Mouse (Mus musculus) left cerebral cortex, adult 8-10 months (tissue): ENCODE measurements around the gene Dydc1. TPM values are rescaled to one million over a fixed set of nuclear protein-coding genes. Genes with fewer than 3 reads are reported as not detected.

Experiments used
- DNase-seq, 2 experiments: peaks; one replicate each; pipeline ENCODE4 v3.0.0; 2022; ENCODE audit warnings: low spot score in 2 of 2
- total RNA-seq, 4 experiments: library from RNA; stranded (reverse); gene quantifications; 2 replicates each; pipeline ENCODE4 v1.2.4; 2022

Gene Dydc1
- total RNA-seq, 4 experiments from 2014 or later = not detected

DNA sequence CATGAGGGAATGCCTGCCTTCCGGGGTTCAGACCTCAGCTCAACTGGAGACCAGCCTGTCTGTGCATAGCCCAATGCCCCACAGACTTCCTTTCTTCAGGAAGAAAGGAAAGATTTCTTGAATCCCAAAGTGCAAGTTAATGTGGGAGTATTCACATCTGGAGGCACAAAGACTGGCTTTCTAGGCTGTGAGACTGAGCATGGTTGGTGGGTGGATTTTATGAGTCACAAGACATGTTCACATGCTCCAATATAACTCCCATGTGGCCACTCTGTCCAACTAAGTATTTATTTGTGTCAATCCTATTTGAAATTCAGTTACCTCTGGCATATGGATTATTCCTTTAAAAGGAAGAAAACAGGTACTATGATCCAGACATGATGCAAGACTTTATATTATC, 26.0 kb downstream of the Dydc1 start:
- DNase-seq = peak in 1 of 2 experiments; percentile 16

GRCm38 (mm10) chr14:41100712-41101111, 28.0 kb downstream of the Dydc1 start:
- no peak for DNase-seq

DNA sequence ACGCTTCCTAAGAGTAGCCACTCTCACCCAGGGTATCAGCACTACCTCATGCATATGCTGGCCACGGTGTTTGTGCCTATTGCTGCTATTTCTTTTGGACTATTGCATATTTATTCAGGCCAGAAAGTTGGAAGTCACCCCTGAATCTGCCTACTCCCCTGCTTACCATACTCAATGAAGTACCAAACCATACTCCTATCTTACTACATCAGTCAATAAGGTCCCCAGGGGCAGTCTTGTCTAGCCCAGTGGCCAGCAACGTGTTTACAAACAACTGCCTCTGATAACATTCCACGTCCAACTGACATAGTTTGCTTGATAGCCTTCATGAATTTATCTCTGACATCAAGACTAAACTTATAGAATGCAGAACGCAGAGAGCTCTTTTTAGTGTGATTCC, 28.5 kb downstream of the Dydc1 start:
- DNase-seq = no peak

DNA sequence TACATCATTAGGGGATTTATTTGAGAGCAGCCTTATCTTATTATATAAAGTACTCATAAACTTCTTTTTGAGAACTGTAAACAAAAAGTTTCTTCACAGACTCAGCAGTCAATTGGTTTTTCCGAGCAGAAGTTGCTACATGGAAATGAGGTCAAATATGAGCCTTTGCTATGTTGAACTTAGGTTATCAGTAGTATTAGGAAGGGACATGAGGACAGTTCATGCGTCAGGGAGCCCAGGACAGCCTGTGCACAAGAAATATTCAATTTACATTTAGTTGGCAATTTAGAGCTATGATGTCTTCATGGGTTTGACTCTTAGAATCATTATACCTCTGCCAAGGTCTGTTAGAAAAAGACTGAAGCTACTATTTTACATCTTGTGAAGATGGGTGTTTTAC, 29.6 kb downstream of the Dydc1 start:
- no peak for DNase-seq

- DNase-seq = no peak
These were observed 32.2 kb downstream of the Dydc1 start, which contains the start of gene Mat1a for GRCm38 (mm10) chr14:41104853-41105444. TSS of gene Mat1a (plus strand) at chr14:41105035.

DNA sequence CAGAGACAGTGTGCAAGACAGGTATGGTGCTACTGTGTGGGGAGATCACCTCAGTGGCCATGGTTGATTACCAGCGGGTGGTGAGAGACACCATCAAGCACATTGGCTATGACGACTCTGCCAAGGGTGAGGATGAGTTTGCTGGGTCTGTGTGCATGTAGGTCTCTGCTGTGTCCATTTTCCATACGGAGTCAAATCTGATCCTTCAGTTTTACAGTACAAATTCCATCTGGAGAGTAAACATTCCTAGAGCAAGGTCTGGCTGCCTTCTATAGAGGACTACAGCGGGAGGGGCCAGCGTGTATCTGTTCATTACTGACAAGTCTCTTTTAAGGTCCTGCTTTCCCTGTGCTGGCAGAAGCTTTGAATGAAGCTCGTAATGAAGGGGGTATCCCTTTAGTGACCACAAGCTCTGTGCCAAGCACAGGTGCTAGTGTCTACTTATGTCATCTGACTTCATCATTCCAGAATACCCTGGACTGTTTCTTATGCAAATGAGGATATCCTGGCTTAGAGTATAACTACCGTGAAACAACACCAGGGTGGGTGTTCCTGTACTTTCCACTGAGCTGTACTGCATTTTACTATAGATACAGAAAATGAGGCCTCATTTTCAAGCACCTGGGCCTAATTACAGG, 38.4 kb downstream of the Dydc1 start:
- DNase-seq = no peak

DNA sequence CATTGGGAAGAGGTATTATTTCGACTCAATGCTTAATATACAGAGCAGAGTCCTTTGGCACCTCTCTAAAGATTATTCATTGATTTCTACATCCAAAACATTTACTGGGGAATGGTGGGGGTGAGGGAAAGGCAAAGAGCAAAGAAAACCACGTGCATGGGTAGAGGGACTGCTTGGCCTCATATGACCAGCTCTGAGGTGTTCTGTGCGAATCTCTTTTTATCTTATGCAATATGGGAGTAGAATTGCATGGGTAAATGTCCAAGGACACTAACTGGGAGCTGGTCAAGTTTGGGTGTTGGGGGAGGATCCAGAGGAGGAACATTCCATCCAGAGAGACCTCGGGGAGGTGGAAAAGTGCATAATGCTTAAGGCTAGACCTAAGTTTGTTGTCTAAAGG, 40.2 kb downstream of the Dydc1 start:
- DNase-seq = no peak

DNA sequence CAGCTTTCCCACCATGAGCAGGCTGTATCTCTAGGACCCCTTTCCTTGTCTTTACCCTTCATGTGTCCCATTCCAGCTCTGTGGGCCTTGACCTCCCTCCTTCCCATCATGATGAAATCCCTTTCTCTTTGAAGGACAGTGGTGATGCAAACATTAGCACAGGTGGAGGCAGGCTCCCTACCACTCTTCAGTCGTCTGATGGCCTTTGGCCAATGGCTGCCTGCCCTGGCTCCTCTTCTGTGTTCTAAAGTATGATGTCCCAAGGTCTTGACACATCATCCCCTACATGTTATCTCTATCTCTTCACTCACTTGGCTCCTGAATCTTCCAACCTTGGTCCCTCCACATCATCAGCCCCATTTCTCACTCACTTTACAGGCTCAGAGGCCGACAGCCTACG, 43.6 kb downstream of the Dydc1 start:
- DNase-seq = no peak

GRCm38 (mm10) chr14:41124683-41125082, 52.0 kb downstream of the Dydc1 start:
- DNase-seq = no peak

- DNase-seq = no peak
These were observed 55.3 kb downstream of the Dydc1 start for GRCm38 (mm10) chr14:41127997-41128396.

DNA sequence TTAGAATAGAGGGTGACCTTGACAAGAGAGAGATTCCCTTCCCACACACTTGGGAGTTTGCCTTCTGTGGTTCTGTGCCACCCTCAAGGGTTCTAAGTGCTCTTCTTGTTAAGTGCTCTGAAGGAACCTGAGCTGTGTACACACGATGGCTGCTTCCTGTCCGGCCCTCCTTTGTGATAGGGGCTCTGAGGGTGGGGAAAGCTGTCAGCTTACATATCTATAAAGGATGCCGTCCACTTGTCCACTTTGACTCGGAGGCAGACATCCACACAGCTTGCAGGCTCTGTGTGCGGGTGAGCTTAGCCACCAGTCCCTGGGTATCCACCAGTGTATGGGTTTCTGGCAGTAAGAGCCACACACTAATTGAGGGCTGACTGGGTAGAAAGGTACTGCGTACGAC, 58.8 kb downstream of the Dydc1 start, which contains the start of gene Sftpa1:
Gene Sftpa1 (plus strand): TSS at position 243 of the 400 bp plus-strand sequence.
- no peak for DNase-seq

- DNase-seq = no peak
These were observed 64.3 kb downstream of the Dydc1 start for GRCm38 (mm10) chr14:41137006-41137405.

- DNase-seq = no peak
These were observed 68.0 kb downstream of the Dydc1 start for GRCm38 (mm10) chr14:41140686-41141085.

Other genes with a start within 250 kb of the Dydc1 start
- 1 to 10 TPM; 2.5 to 3.5 (median 3.0) TPM for gene Sh2d4b, start 179.6 kb upstream of the Dydc1 start, total RNA-seq
- gene Tspan14, start 106.1 kb upstream of the Dydc1 start, total RNA-seq = 10 to 100 TPM; 37.0 to 49.9 (median 44.1) TPM
- 100 to 1,000 TPM; 121 to 133 (median 125) TPM for gene Fam213a, start 59.1 kb upstream of the Dydc1 start, total RNA-seq
- 1 to 10 TPM in 2 of 4 experiments, under 1 TPM in 2; 0.78 to 1.3 (median 0.98) TPM for gene Dydc2, start 3.7 kb upstream of the Dydc1 start, total RNA-seq
- not detected for gene Mat1a, start 32.1 kb downstream of the Dydc1 start, total RNA-seq
- gene Sftpa1, start 58.9 kb downstream of the Dydc1 start, total RNA-seq = not detected
- gene Mbl1, start 78.5 kb downstream of the Dydc1 start, total RNA-seq = not detected
- gene Sftpd, start 112.2 kb downstream of the Dydc1 start, total RNA-seq = not detected
- gene Gm2832, start 205.9 kb downstream of the Dydc1 start, total RNA-seq = under 1 TPM in 2 of 4 experiments, not detected in 2; 0.59 to 0.63 TPM